Mouse (Mus musculus): ENCODE measurements at regions not wholly inside any gene's neighbourhood (a gene's known extent, or its start where the extent isn't known, plus 50 kb on each side); places are given as distances from the start of the nearest gene placed in this dataset.

DNA sequence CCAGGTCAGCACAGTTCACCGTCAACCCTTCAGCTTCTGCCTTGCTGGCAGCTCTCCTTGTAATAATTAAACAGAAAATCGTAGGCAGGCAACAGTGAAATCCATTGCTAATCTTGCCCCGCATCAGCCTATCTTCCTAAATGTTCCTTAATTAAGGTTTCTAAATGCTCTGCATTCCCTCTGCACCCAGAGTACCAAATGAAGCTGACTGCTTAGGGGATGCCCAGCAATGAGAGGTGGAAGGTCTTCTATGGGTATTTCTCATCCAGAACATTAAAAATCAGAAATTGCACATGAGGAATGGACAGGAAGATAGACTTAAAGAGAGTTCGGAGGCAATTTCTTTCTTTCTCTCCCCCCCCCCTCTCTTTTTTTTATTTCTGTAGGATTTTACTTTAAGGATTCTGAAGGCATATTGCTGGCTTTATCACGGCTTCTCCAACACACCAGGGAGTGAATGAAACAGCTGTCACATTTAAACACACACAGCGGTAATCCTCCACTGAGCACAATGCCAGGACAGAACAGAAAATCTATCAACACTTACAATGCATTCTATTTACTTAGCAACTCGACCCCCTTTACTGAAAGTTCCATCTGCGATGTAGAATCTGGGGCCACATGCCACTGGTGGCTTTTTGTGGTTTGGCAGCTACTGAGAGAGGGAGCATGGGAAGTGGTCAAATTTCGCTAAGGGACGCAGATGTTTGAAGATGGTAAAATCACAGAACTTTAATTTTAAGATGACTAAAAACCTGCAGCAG is 584.2 kb upstream of the Kirrel3 start:
- Histone ChIP-seq H3K4me3 (no peak overlapping the region), H3K4me2 (ENCODE audit: low read depth) (peak overlapping the region; percentile 52), H3K36me3 (ENCODE audit: control insufficient read depth, insufficient read depth) (no peaks in the 10 kb centered on the region), H3K27me3 (ENCODE audit: control insufficient read depth, insufficient read depth, insufficient read length) (no peaks in the 10 kb centered on the region), H3ac (ENCODE audit: control insufficient read depth, insufficient read length) (no peak overlapping the region), H3K79me2 (ENCODE audit: control insufficient read depth, insufficient read depth) (no peaks in the 10 kb centered on the region)
- TF ChIP-seq MYOD1 (IDR thresholded peaks at IDR 0.05; ENCODE audit: control insufficient read depth in 1 of 3, insufficient read length in 2 of 3, low read depth in 2 of 3): peak; percentile 62 to 83 (median 79)
- no peak for TF ChIP-seq POLR2A (IDR thresholded peaks at IDR 0.05; ENCODE audit: insufficient read length, low read depth)
- TF ChIP-seq TCF12 (IDR thresholded peaks at IDR 0.05; ENCODE audit: insufficient read depth, poor library complexity, severe bottlenecking): peak; percentile 83
- no peak for TF ChIP-seq SRF (IDR thresholded peaks at IDR 0.05; ENCODE audit: control insufficient read depth, insufficient read length, low read depth)
- TF ChIP-seq MYOG (IDR thresholded peaks at IDR 0.05; ENCODE audit: control insufficient read depth in 1 of 3, insufficient read depth in 1 of 3, insufficient read length in 2 of 3, low read depth in 2 of 3): peak in 2 of 3 experiments; percentile 49 to 62
- TF ChIP-seq USF1 (IDR thresholded peaks at IDR 0.05; ENCODE audit: low read depth): peak; percentile 31
- TF ChIP-seq REST (IDR thresholded peaks at IDR 0.05; ENCODE audit: insufficient read depth, insufficient read length): no peak
- no peak for TF ChIP-seq POLR2AphosphoS2 (IDR thresholded peaks at IDR 0.05; ENCODE audit: insufficient read length, low read depth)
- TF ChIP-seq TCF3 (IDR thresholded peaks at IDR 0.05; ENCODE audit: insufficient read length, low read depth): peak; percentile 36
- no peak for TF ChIP-seq E2F4 (IDR thresholded peaks at IDR 0.05; ENCODE audit: insufficient read depth)
- TF ChIP-seq CEBPB (IDR thresholded peaks at IDR 0.05; ENCODE audit: insufficient read depth, poor library complexity, severe bottlenecking): peak; percentile 24; the same call in 1 of the 2 replicates
- no peak for TF ChIP-seq MAX (IDR thresholded peaks at IDR 0.05; ENCODE audit: low read depth)

DNA sequence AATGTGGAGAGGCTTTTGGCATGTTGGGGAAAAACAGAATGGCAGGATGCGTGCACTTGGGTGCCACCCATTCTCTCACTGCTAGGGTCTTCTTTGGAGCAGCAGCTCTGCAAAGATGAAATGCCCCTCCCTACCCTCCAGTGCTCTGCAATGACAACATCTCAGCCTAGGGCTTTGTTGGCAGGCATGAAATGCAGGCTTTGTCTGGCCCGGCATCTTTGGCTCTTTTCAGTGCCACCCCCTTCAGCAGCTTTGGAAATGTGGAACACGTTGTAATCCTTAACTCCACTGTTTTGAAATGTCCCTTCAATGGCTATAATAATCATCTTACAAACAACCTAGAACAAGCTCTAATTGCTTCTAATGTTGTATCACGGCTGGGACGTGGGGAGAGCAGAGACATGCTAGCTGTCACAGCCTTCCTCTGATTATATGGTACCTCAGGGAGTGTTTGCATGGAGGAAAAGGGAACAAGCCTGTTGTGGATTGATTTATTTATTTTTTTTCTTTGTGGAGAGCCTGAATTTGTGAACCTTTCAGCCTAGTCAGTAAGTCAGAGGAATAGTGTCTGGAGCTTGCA is 581.6 kb upstream of the Kirrel3 start:
- H3K4me3 ChIP-seq: no peak overlapping the region
- H3K79me2 ChIP-seq (ENCODE audit: control insufficient read depth, insufficient read depth): no peaks in the 10 kb centered on the region
- H3K4me2 ChIP-seq (ENCODE audit: low read depth): no peak overlapping the region
- H3ac ChIP-seq (ENCODE audit: control insufficient read depth, insufficient read length): no peak overlapping the region
- no peaks in the 10 kb centered on the region for H3K27me3 ChIP-seq (ENCODE audit: control insufficient read depth, insufficient read depth, insufficient read length)
- TF ChIP-seq MAX (IDR thresholded peaks at IDR 0.05; ENCODE audit: low read depth): no peak
- no peak for TF ChIP-seq POLR2AphosphoS2 (IDR thresholded peaks at IDR 0.05; ENCODE audit: insufficient read length, low read depth)
- TF ChIP-seq POLR2A (IDR thresholded peaks at IDR 0.05; ENCODE audit: insufficient read length, low read depth): no peak
- TF ChIP-seq CEBPB (IDR thresholded peaks at IDR 0.05; ENCODE audit: insufficient read depth, poor library complexity, severe bottlenecking): no peak
- no peak for TF ChIP-seq MYOG (IDR thresholded peaks at IDR 0.05; ENCODE audit: control insufficient read depth in 1 of 3, insufficient read depth in 1 of 3, insufficient read length in 2 of 3, low read depth in 2 of 3)
- no peak for TF ChIP-seq E2F4 (IDR thresholded peaks at IDR 0.05; ENCODE audit: insufficient read depth)
- TF ChIP-seq SRF (IDR thresholded peaks at IDR 0.05; ENCODE audit: control insufficient read depth, insufficient read length, low read depth): no peak
- TF ChIP-seq TCF12 (IDR thresholded peaks at IDR 0.05; ENCODE audit: insufficient read depth, poor library complexity, severe bottlenecking): no peak
- no peak for TF ChIP-seq MYOD1 (IDR thresholded peaks at IDR 0.05; ENCODE audit: control insufficient read depth in 1 of 3, insufficient read length in 2 of 3, low read depth in 2 of 3)
- no peak for TF ChIP-seq REST (IDR thresholded peaks at IDR 0.05; ENCODE audit: insufficient read depth, insufficient read length)
- no peak for TF ChIP-seq USF1 (IDR thresholded peaks at IDR 0.05; ENCODE audit: low read depth)
- no peak for TF ChIP-seq TCF3 (IDR thresholded peaks at IDR 0.05; ENCODE audit: insufficient read length, low read depth)
- H3K36me3 ChIP-seq (ENCODE audit: control insufficient read depth, insufficient read depth): no peaks in the 10 kb centered on the region

DNA sequence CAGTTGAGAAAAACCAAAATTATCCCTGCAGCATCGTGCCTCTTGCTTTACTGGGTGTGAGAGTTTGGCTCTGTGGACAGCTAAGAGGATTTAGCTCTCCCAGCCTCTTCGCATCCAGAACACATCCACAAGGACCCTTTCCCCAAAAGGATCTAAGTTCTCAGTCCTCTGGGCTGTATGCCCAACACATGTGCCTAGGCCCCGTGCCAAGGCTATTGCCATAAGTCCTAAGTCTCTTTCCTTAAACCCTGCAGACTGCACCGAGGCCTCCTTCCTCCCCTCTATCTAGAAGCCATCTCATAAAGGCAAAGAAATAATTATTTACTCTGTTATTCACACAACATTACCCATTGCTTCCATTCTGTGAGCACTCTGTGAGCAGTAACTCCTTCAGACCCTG is 570.8 kb upstream of the Kirrel3 start:
- H3K4me3 ChIP-seq: no peak overlapping the region
- no peak overlapping the region for H3K4me2 ChIP-seq (ENCODE audit: low read depth)
- no peak overlapping the region for H3ac ChIP-seq (ENCODE audit: control insufficient read depth, insufficient read length)
- H3K36me3 ChIP-seq (ENCODE audit: control insufficient read depth, insufficient read depth): no peaks in the 10 kb centered on the region
- no peaks in the 10 kb centered on the region for H3K79me2 ChIP-seq (ENCODE audit: control insufficient read depth, insufficient read depth)
- H3K27me3 ChIP-seq (ENCODE audit: control insufficient read depth, insufficient read depth, insufficient read length): no peaks in the 10 kb centered on the region
- no peak for TF ChIP-seq TCF3 (IDR thresholded peaks at IDR 0.05; ENCODE audit: insufficient read length, low read depth)
- TF ChIP-seq E2F4 (IDR thresholded peaks at IDR 0.05; ENCODE audit: insufficient read depth): no peak
- TF ChIP-seq MYOG (IDR thresholded peaks at IDR 0.05; ENCODE audit: control insufficient read depth in 1 of 3, insufficient read depth in 1 of 3, insufficient read length in 2 of 3, low read depth in 2 of 3): no peak
- TF ChIP-seq CEBPB (IDR thresholded peaks at IDR 0.05; ENCODE audit: insufficient read depth, poor library complexity, severe bottlenecking): no peak
- TF ChIP-seq REST (IDR thresholded peaks at IDR 0.05; ENCODE audit: insufficient read depth, insufficient read length): no peak
- no peak for TF ChIP-seq MAX (IDR thresholded peaks at IDR 0.05; ENCODE audit: low read depth)
- no peak for TF ChIP-seq TCF12 (IDR thresholded peaks at IDR 0.05; ENCODE audit: insufficient read depth, poor library complexity, severe bottlenecking)
- no peak for TF ChIP-seq MYOD1 (IDR thresholded peaks at IDR 0.05; ENCODE audit: control insufficient read depth in 1 of 3, insufficient read length in 2 of 3, low read depth in 2 of 3)

DNA sequence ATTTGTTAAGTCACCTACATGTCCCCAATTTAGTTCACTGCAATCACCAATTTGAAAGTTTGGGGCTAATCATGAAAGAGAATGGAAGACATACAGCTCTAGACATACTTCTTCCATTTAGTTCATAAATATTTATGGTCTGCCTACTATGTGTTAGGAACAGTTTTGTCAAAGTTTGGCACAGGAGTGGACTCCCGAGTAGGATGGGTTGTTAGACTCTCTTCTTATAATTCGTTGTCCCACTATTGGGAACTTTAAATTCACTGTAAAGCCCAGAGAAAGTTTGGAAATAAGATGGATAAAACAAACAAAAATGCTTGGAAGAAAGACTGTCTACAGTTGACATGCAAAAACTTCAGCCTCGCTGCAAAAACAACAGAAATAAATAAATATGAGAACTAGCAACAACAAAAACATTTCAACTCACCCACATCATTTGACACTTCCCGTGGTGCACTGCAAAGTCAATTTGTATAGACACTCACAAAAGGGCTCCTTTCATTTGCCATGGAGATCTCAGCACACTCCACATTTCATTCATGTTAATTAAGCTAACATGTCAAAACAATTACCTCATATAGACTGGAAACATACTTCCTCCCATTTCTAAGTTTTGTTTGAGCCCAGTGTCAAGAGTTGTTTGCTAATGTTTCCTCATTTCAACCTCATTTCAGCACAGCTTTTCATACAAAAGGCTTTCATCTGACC is 570.2 kb upstream of the Kirrel3 start:
- H3K36me3 ChIP-seq (ENCODE audit: control insufficient read depth, insufficient read depth): no peaks in the 10 kb centered on the region
- no peak overlapping the region for H3ac ChIP-seq (ENCODE audit: control insufficient read depth, insufficient read length)
- H3K4me2 ChIP-seq (ENCODE audit: low read depth): no peak overlapping the region
- TF ChIP-seq POLR2AphosphoS2 (IDR thresholded peaks at IDR 0.05; ENCODE audit: insufficient read length, low read depth): no peak
- no peak for TF ChIP-seq TCF3 (IDR thresholded peaks at IDR 0.05; ENCODE audit: insufficient read length, low read depth)
- TF ChIP-seq MYOD1 (IDR thresholded peaks at IDR 0.05; ENCODE audit: control insufficient read depth in 1 of 3, insufficient read length in 2 of 3, low read depth in 2 of 3): no peak
- no peak for TF ChIP-seq POLR2A (IDR thresholded peaks at IDR 0.05; ENCODE audit: insufficient read length, low read depth)
- TF ChIP-seq MYOG (IDR thresholded peaks at IDR 0.05; ENCODE audit: control insufficient read depth in 1 of 3, insufficient read depth in 1 of 3, insufficient read length in 2 of 3, low read depth in 2 of 3): no peak
- no peak for TF ChIP-seq MAX (IDR thresholded peaks at IDR 0.05; ENCODE audit: low read depth)
- TF ChIP-seq E2F4 (IDR thresholded peaks at IDR 0.05; ENCODE audit: insufficient read depth): no peak
- TF ChIP-seq SRF (IDR thresholded peaks at IDR 0.05; ENCODE audit: control insufficient read depth, insufficient read length, low read depth): no peak
- no peak for TF ChIP-seq CEBPB (IDR thresholded peaks at IDR 0.05; ENCODE audit: insufficient read depth, poor library complexity, severe bottlenecking)
- TF ChIP-seq REST (IDR thresholded peaks at IDR 0.05; ENCODE audit: insufficient read depth, insufficient read length): no peak
- H3K79me2 ChIP-seq (ENCODE audit: control insufficient read depth, insufficient read depth): no peaks in the 10 kb centered on the region
- no peak overlapping the region for H3K4me3 ChIP-seq
- H3K27me3 ChIP-seq (ENCODE audit: control insufficient read depth, insufficient read depth, insufficient read length): no peaks in the 10 kb centered on the region
